Mouse (Mus musculus): ENCODE results near the gene Lrrc29.

- TF ChIP-seq TAL1 (IDR thresholded peaks at IDR 0.05; ENCODE audit: low read length): no peak
- TF ChIP-seq GATA1 (IDR thresholded peaks at IDR 0.05; ENCODE audit: low read length): no peak
Measured at GRCm38 (mm10) chr8:105276292-105277120, 49.6 kb downstream of the Lrrc29 start.

Measured in erythroblast, embryonic 14.5 days (primary cell).